Mouse (Mus musculus): ENCODE results near the gene Msx1. TPM values are rescaled to one million over a fixed set of nuclear protein-coding genes. Genes with fewer than 3 reads are reported as not detected.

The Msx1 gene
- 0.58 TPM for polyA plus RNA-seq (2014; fragmentation: Illumina TruSeq; extraction: RNeasy Lipid Tissue Mini Kit (QIAGEN cat#74804); ENCODE audit: low read depth, low replicate concordance)

DNA sequence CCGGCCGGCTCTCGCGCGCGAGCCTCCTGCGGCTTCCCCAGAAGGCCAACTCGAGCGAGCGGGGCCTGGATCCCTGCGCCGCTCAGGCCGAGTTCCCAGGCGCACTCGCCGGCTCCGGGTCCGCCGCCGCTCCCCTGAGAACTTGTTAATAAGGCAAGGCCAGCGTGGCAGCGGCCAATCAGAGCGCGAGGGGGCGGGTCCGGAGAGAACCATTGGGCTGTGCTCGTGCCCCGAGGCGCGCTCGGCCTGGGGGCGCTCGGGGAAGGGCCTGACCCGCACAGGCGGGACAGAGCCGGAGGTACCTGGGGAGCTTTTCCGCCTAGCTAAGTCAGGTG, at the start of gene Msx1:
Msx1 (minus strand) TSS at position 123 of the 335 bp plus-strand sequence.

Other genes starting within 250 kb of the Msx1 start
- 0.35 TPM for gene Stk32b, start 107.4 kb downstream of the Msx1 start, polyA plus RNA-seq (2014; fragmentation: Illumina TruSeq; extraction: RNeasy Lipid Tissue Mini Kit (QIAGEN cat#74804); ENCODE audit: low read depth, low replicate concordance)
- gene Cytl1, start 89.1 kb downstream of the Msx1 start, polyA plus RNA-seq (2014; fragmentation: Illumina TruSeq; extraction: RNeasy Lipid Tissue Mini Kit (QIAGEN cat#74804); ENCODE audit: low read depth, low replicate concordance), result 1.6 TPM
- 51.4 TPM for gene Stx18, start 214.2 kb upstream of the Msx1 start, polyA plus RNA-seq (2014; fragmentation: Illumina TruSeq; extraction: RNeasy Lipid Tissue Mini Kit (QIAGEN cat#74804); ENCODE audit: low read depth, low replicate concordance)

All from adrenal gland, adult 10 weeks (tissue).